Mouse (Mus musculus) midbrain, embryonic 12.5 days (tissue): ENCODE data around the gene Strn. TPM values are rescaled to one million over a fixed set of nuclear protein-coding genes. Genes with fewer than 3 reads are reported as not detected.
"Not testable (repeated sequence)": the region's sequence is repeated elsewhere in the genome, so short reads cannot be mapped to it uniquely, and the experiment has no call there.

ENCODE experiments used
- ATAC-seq: fragments of 200-750 bp; cut with Nextera tagmentation; 2 replicates; pipeline ENCODE4 v1.8.0; 2017; ENCODE audit warnings: low read depth, moderate TSS enrichment, moderate library complexity; ENCODE audit not compliant: low FRiP score
- H3K27ac ChIP-seq: fragments of 300-500 bp; sonication (generic); replicated peaks from 2 replicates; pipeline ENCODE4 v1.5.1; 2016; ENCODE audit warnings: mild to moderate bottlenecking
- H3K27me3 ChIP-seq: fragments of 300-500 bp; sonication (generic); 2 replicates; pipeline ENCODE4 v1.6.1; 2016; ENCODE audit warnings: mild to moderate bottlenecking
- H3K36me3 ChIP-seq: fragments of 300-500 bp; sonication (generic); 2 replicates; pipeline ENCODE4 v1.6.1; 2016
- H3K4me1 ChIP-seq: fragments of 300-500 bp; sonication (generic); 2 replicates; pipeline ENCODE4 v1.6.1; 2016
- H3K4me2 ChIP-seq: fragments of 300-500 bp; sonication (generic); replicated peaks from 2 replicates; pipeline ENCODE4 v1.6.1; 2016; ENCODE audit warnings: mild to moderate bottlenecking, moderate library complexity
- H3K4me3 ChIP-seq: fragments of 300-500 bp; sonication (generic); 2 replicates; pipeline ENCODE4 v1.5.1; 2016; ENCODE audit warnings: mild to moderate bottlenecking
- H3K9ac ChIP-seq: fragments of 300-500 bp; sonication (generic); replicated peaks from 2 replicates; pipeline ENCODE4 v1.6.1; 2016; ENCODE audit warnings: mild to moderate bottlenecking, moderate library complexity
- H3K9me3 ChIP-seq: fragments of 300-500 bp; sonication (generic); 2 replicates; pipeline ENCODE4 v1.6.1; 2016; ENCODE audit warnings: mild to moderate bottlenecking
- WGBS: fragments of 180-500 bp; shearing (Covaris S2); methylation state at CpG from one replicate; pipeline ENCODE4 v1.1.7; 2016; 5-methylcytosine and 5-hydroxymethylcytosine counted together
- polyA plus RNA-seq: library from polyadenylated mRNA; unstranded; fragments of >200 nt; fragmentation: Nextera tagmentation; extraction: Ambion mirVana; gene quantifications from 2 replicates; pipeline ENCODE4 v1.2.1, GENCODE M21; 2016

Strn gene
- polyA plus RNA-seq, 1 experiment from 2014 or later = 7.8 TPM

DNA sequence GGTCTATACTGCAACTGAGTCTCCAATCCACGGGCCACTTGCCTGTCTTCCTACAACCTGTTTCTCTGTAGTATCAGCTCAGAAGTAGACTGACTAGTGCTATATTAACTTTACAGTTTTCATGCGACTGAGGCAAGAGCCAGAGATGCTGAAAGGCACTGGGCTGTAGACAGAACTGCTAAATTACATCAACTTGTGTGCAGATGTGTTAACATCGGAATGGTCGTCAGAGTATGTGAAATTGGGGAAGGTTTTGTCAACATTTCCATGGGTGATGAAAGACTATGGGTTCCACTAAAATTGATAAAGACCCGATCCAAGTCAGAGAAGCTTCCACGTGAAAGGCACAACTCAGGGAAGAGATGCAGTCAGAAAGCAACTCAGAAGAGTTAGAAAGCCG lies 34.0 kb downstream of the Strn start:
- ATAC-seq = no peak
- Histone ChIP-seq H3K36me3 (peaks cover 10% of the 10 kb centered on the region), H3K27ac (no peak overlapping the region), H3K4me2 (no peak overlapping the region), H3K4me1 (no peaks in the 10 kb centered on the region), H3K4me3 (no peak overlapping the region), H3K9ac (no peak overlapping the region), H3K9me3 (peaks cover 6% of the 10 kb centered on the region; the same call in 1 of the 2 replicates), H3K27me3 (no peaks in the 10 kb centered on the region)
- 92% methylated on average over 7 of the region's 7 CpGs for WGBS

DNA sequence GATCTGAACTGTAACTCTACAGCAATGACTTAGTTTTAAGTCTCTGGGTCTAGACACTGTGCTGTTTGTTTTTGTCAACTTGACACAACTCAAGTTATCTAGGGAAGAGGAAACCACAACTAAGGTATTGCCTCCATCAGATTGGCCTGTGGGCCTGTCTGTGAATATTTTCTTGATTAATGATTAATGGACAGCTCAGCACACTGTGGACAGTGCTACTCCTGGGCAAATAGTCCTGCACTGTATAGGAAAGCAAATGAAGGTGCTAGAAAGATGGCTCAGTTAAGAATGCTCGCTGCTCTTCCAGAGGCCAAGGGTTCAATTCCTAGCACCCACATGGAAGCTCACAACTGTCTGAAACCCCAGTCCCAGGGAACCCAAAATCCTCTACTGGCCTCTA lies 38.0 kb downstream of the Strn start:
- Histone ChIP-seq H3K36me3 (peaks cover 3% of the 10 kb centered on the region; the same call in 1 of the 2 replicates), H3K4me2 (no peak overlapping the region), H3K9ac (no peak overlapping the region), H3K9me3 (no peaks in the 10 kb centered on the region), H3K27me3 (no peaks in the 10 kb centered on the region), H3K4me3 (no peak overlapping the region), H3K27ac (no peak overlapping the region), H3K4me1 (no peaks in the 10 kb centered on the region)
- 86% methylated on average over 1 of the region's 1 CpGs for WGBS
- no peak for ATAC-seq

DNA sequence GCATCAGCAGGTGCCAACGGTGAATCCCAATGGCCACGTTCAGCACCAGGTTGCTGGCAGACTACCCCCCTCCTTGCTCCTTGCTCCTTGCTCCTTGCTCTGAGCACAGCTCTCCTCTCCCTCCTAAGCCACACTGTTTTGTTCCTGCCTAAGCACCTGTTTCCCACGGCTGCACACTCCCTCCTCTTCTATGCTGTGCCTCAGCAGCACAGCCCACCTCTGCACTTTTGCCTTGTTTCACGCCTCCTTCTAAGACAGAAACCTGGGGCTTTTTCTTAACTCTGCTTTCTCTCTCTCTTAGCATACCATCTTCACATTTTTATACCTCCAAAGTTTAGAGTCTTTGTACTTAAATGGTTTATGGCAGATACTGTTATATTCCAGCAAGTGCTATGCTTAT lies 39.5 kb downstream of the Strn start:
- no peak overlapping the region for H3K4me2 ChIP-seq
- no peak for ATAC-seq
- H3K4me3 ChIP-seq = no peak overlapping the region
- H3K9me3 ChIP-seq = no peaks in the 10 kb centered on the region
- WGBS = 85% methylated on average over 4 of the region's 4 CpGs
- H3K4me1 ChIP-seq = no peaks in the 10 kb centered on the region
- H3K27me3 ChIP-seq = no peaks in the 10 kb centered on the region
- H3K36me3 ChIP-seq = peaks cover 3% of the 10 kb centered on the region; the same call in 1 of the 2 replicates
- no peak overlapping the region for H3K9ac ChIP-seq
- H3K27ac ChIP-seq = no peak overlapping the region

DNA sequence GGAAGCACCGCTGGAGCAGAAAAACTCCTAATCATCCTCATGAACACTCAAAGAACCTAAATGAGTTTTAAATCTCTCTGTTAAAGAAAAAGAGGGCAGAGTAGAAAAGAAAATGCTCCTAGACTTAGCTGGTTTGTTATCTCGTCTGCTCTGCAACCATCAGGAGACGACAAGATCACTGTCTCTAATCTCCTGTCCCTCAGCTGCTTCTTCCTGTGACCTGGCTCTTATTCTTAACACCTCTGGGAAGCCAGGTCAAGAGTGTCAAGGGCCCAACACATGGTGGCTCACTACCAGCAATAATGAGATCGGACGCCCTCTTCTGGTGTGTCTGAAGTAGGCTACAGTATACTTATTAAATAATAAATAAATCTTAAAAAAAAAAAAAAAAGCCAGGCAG lies 40.1 kb downstream of the Strn start:
- Histone ChIP-seq H3K4me3 (no peak overlapping the region), H3K27me3 (no peaks in the 10 kb centered on the region), H3K9ac (no peak overlapping the region), H3K9me3 (no peaks in the 10 kb centered on the region), H3K4me1 (no peaks in the 10 kb centered on the region), H3K36me3 (peaks cover 3% of the 10 kb centered on the region), H3K4me2 (no peak overlapping the region), H3K27ac (no peak overlapping the region)
- 63% methylated on average over 5 of the region's 5 CpGs for WGBS
- ATAC-seq = no peak

DNA sequence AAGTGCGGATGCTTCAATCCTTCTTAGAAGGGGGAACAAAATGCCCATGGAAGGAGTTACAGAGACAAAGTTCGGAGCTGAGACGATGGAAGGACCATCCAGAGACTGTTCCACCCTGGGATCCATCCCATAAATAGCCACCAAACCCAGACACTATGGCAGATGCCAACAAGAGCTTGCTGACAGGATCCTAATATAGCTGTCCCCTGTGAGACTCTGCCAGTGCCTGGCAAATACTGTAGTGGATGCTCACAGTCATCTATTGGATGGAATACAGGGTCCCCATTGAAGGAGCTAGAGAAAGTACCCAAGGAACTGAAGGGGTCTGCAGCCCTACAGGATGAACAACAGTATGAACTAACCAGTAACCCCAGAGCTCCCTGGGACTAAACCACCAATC lies 47.8 kb downstream of the Strn start:
- H3K27me3 ChIP-seq, H3K4me2 ChIP-seq, H3K27ac ChIP-seq, H3K4me1 ChIP-seq, ATAC-seq, H3K4me3 ChIP-seq, H3K9ac ChIP-seq: not testable (repeated sequence)
- H3K9me3 ChIP-seq = peaks cover 15% of the 10 kb centered on the region
- 93% methylated on average over 3 of the region's 3 CpGs for WGBS
- peaks cover 26% of the 10 kb centered on the region for H3K36me3 ChIP-seq

DNA sequence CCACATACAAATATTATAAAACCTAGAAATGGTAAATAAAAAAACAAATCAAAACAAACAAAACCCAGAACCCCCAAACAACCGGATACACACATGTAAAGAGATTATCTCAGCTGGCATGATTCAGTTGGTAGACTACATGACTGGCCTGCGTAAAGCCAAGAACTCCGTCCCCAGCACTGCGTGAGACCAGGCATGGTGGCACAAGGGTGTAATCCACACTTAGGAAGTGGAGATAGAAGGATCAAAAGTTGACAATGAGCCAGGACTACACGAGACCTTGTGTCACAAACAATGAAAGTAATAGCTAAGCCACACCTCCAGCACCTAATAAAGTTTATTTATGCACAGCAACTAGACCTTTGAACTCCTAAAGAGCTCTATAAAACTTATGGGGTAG lies 49.0 kb downstream of the Strn start:
- Histone ChIP-seq H3K27me3 (no peaks in the 10 kb centered on the region), H3K4me1 (no peaks in the 10 kb centered on the region), H3K9ac (no peak overlapping the region), H3K36me3 (peaks cover 26% of the 10 kb centered on the region), H3K4me3 (no peak overlapping the region), H3K27ac (no peak overlapping the region), H3K9me3 (peaks cover 15% of the 10 kb centered on the region), H3K4me2 (no peak overlapping the region)
- ATAC-seq = no peak
- WGBS = 89% methylated on average over 5 of the region's 5 CpGs

DNA sequence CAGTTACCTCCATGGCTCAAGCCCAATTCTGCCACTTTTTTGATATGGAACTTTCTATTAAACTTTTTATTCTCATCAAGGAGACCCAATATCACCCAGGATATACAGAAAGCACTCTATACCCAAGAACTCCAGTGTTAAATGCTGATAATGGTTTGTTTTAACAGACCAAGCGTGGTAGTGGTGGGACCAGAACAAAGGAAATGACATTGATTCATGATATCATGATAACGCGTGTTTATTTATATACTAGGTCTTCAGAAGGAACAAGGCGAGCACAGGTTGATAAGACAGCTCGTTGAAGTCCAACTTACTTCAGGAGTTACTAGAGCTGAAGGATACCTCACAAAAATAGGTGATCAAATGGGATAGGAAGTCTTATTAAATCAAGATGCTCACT lies 52.0 kb downstream of the Strn start:
- H3K4me3 ChIP-seq = no peak overlapping the region
- WGBS = 92% methylated on average over 5 of the region's 5 CpGs
- no peak overlapping the region for H3K27ac ChIP-seq
- peaks cover 8% of the 10 kb centered on the region; the same call in 1 of the 2 replicates for H3K36me3 ChIP-seq
- no peak for ATAC-seq
- H3K9ac ChIP-seq = no peak overlapping the region
- H3K9me3 ChIP-seq = no peaks in the 10 kb centered on the region
- no peaks in the 10 kb centered on the region for H3K4me1 ChIP-seq
- H3K27me3 ChIP-seq = no peaks in the 10 kb centered on the region
- H3K4me2 ChIP-seq = no peak overlapping the region

DNA sequence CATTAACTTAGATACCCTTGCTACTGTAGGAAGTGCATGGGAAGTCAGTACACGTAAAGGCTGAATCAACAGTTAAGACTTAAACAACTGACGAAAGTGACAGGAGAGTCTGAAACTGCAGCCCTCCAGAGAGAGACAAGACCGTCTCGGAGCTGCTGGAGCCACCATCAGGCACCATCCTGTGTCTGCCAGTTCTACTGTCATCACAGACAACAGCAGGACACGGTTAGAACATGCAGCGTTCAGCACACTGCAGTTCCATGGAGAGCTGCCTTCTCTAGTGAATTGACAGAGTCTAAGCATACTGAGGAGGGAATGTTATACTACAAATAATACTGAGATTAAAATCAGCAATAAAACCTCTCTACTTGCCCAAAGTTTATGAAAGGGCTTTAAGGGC lies 54.6 kb downstream of the Strn start:
- no peak for ATAC-seq

DNA sequence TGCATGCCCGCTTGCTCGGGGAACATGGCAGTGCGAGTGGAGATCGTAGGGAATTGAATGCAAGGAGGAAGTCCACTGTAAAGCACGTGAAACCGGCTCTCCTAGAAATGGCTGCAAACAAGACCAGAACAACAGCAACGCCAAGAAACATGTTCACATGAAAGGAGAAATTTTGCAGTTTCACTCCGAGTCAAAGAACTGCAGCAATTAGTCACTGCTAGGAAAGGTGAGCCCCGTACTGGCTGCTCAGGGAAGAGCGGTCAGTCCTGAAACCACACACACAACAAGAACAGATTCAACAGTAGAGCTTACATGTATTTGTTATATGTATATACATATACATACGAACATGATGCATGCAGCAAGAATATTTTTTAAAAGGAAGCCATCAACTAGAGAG lies 57.5 kb downstream of the Strn start:
- 95% methylated on average over 11 of the region's 11 CpGs for WGBS
- H3K4me2 ChIP-seq = no peak overlapping the region
- 0 out of 2 replicates have a peak, but pooled peaks cover 5% of the 10 kb centered on the region for H3K36me3 ChIP-seq
- H3K4me3 ChIP-seq = no peak overlapping the region
- H3K27me3 ChIP-seq = no peaks in the 10 kb centered on the region
- no peak overlapping the region for H3K9ac ChIP-seq
- no peak overlapping the region for H3K27ac ChIP-seq
- H3K4me1 ChIP-seq = no peaks in the 10 kb centered on the region
- ATAC-seq = no peak
- H3K9me3 ChIP-seq = no peaks in the 10 kb centered on the region

More for the DNA sequence above, 54.6 kb downstream of the Strn start:
- H3K4me2 ChIP-seq = no peak overlapping the region
- no peak overlapping the region for H3K9ac ChIP-seq
- no peak overlapping the region for H3K27ac ChIP-seq
- no peak overlapping the region for H3K4me3 ChIP-seq
- no peaks in the 10 kb centered on the region for H3K4me1 ChIP-seq
- H3K36me3 ChIP-seq = peaks cover 7% of the 10 kb centered on the region; the same call in 1 of the 2 replicates
- no peaks in the 10 kb centered on the region for H3K9me3 ChIP-seq
- H3K27me3 ChIP-seq = no peaks in the 10 kb centered on the region
- 85% methylated on average over 6 of the region's 6 CpGs for WGBS

DNA sequence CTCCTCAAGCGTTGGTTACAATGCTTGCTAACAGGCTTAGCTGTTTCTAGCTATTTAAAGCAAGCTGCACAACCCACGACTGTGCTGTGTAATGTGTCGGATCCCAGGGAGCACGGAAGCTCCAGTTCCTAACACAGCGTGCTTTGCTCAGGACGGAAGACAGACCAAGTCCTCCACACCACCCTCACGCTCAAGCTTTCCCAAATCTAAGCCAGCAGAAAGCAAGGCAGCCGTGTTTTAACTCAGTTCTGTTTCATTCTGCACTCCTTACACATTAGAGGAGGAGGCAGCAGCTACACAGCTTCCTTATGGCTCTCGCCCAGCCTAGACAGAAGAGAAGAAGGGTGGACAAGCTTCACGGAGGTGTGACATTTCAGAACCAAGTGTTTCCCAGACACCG lies 60.2 kb downstream of the Strn start:
- Histone ChIP-seq H3K9me3 (no peaks in the 10 kb centered on the region), H3K27me3 (no peaks in the 10 kb centered on the region), H3K4me1 (no peaks in the 10 kb centered on the region), H3K9ac (no peak overlapping the region), H3K27ac (no peak overlapping the region), H3K36me3 (0 out of 2 replicates have a peak, but pooled peaks cover 5% of the 10 kb centered on the region), H3K4me2 (no peak overlapping the region), H3K4me3 (no peak overlapping the region)
- 90% methylated on average over 11 of the region's 11 CpGs for WGBS
- no peak for ATAC-seq

DNA sequence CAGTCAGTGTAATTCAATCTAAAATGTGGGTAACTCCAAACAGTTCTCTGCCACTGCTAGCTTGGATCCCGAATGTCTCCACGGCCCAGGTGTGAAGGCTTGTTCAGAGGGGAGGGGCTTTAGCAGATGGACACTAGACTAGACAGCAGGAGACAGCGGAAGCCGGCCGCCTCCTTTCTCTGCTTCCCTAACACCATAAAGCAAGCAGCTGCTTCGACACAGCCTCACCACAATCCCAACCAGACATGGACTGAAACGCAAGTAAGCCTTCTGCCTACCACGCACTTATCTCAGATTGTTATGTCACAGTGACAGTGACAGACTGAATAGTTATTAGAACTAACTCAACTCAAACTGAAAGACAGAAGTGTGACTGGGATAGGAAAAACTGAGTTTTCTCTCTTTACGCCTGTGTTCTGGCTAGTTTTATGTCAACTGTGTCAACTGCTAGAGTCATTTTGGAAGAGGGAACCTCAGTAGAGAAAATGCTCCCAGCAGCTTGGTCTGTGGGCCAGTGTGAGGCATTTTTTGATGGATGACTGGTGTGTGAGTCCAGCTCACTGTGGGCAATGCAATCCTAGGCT lies 71.9 kb downstream of the Strn start:
- no peak for ATAC-seq
- Histone ChIP-seq H3K9me3 (peaks cover 1% of the 10 kb centered on the region; the same call in 1 of the 2 replicates), H3K27me3 (no peaks in the 10 kb centered on the region), H3K4me2 (no peak overlapping the region), H3K4me1 (no peaks in the 10 kb centered on the region), H3K9ac (no peak overlapping the region), H3K27ac (no peak overlapping the region), H3K4me3 (no peak overlapping the region), H3K36me3 (peaks cover 45% of the 10 kb centered on the region)
- 85% methylated on average over 9 of the region's 9 CpGs for WGBS

DNA sequence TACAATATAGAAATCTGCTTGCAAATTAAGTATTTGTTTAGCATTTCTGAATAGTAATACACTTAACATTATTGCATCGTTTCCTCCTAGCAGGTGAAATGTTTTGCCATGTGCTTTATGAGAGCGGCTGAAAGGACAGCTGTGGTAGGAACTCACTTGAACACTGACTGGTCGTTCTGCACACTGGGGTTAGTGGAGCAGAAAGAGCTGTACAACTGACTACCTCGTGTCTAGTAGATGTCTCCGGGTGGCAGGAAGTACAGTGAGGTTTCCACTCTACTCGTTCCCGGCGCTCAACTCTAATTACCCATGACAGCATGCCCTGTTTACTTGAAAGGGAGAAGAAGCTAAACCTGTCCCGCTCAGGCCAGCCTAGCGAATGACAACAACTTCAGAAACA lies 82.2 kb downstream of the Strn start:
- H3K36me3 ChIP-seq = peaks cover 48% of the 10 kb centered on the region
- peaks cover 2% of the 10 kb centered on the region; the same call in 1 of the 2 replicates for H3K9me3 ChIP-seq
- H3K27ac ChIP-seq = no peak overlapping the region
- H3K27me3 ChIP-seq = no peaks in the 10 kb centered on the region
- H3K9ac ChIP-seq = no peak overlapping the region
- no peak overlapping the region for H3K4me2 ChIP-seq
- no peaks in the 10 kb centered on the region for H3K4me1 ChIP-seq
- H3K4me3 ChIP-seq = no peak overlapping the region
- 83% methylated on average over 10 of the region's 10 CpGs for WGBS
- no peak for ATAC-seq
